Mouse (Mus musculus) myocyte (in vitro differentiated cells): Measurements from ENCODE around the gene Drd3.

Experiments used
- CEBPB ChIP-seq: IDR thresholded peaks from 2 replicates; pipeline ENCODE4 v1.6.1; 2011; ENCODE audit warnings: mild to moderate bottlenecking, moderate library complexity; ENCODE audit not compliant: poor library complexity, insufficient read depth, severe bottlenecking
- E2F4 ChIP-seq: IDR thresholded peaks from one replicate; pipeline ENCODE4 v1.6.1; 2011; ENCODE audit warnings: mild to moderate bottlenecking, control low read depth, moderate library complexity; ENCODE audit not compliant: insufficient read depth
- MAX ChIP-seq: IDR thresholded peaks from one replicate; pipeline ENCODE4 v1.6.1; 2011; ENCODE audit warnings: low read depth, mild to moderate bottlenecking, control low read depth
- MYOD1 ChIP-seq, 3 experiments: IDR thresholded peaks; one replicate each; pipeline ENCODE4 v1.6.1; 2011; ENCODE audit warnings: control low read depth in 2 of 3, low read depth in 2 of 3, mild to moderate bottlenecking in 2 of 3, moderate library complexity in 1 of 3; ENCODE audit not compliant: insufficient read length in 2 of 3, control insufficient read depth in 1 of 3
- MYOG ChIP-seq, 3 experiments: IDR thresholded peaks; one replicate each; pipeline ENCODE4 v1.6.1; 2011; ENCODE audit warnings: control low read depth in 2 of 3, low read depth in 2 of 3, mild to moderate bottlenecking in 2 of 3; ENCODE audit not compliant: insufficient read length in 2 of 3, control insufficient read depth in 1 of 3, insufficient read depth in 1 of 3
- POLR2A ChIP-seq: IDR thresholded peaks from one replicate; pipeline ENCODE4 v1.6.1; 2011; ENCODE audit warnings: low read depth, mild to moderate bottlenecking, control low read depth, moderate library complexity; ENCODE audit not compliant: insufficient read length
- POLR2AphosphoS2 ChIP-seq: IDR thresholded peaks from one replicate; pipeline ENCODE4 v1.6.1; 2011; ENCODE audit warnings: low read depth, control low read depth; ENCODE audit not compliant: insufficient read length
- REST ChIP-seq: IDR thresholded peaks from one replicate; pipeline ENCODE4 v1.6.1; 2011; ENCODE audit warnings: mild to moderate bottlenecking, control low read depth, moderate library complexity; ENCODE audit not compliant: insufficient read depth, insufficient read length
- SRF ChIP-seq: IDR thresholded peaks from one replicate; pipeline ENCODE4 v1.6.1; 2011; ENCODE audit warnings: low read depth; ENCODE audit not compliant: control insufficient read depth, insufficient read length
- TCF12 ChIP-seq: IDR thresholded peaks from one replicate; pipeline ENCODE4 v1.6.1; 2011; ENCODE audit warnings: mild to moderate bottlenecking, control low read depth; ENCODE audit not compliant: poor library complexity, insufficient read depth, severe bottlenecking
- TCF3 ChIP-seq: IDR thresholded peaks from one replicate; pipeline ENCODE4 v1.6.1; 2011; ENCODE audit warnings: low read depth, control low read depth; ENCODE audit not compliant: insufficient read length
- USF1 ChIP-seq: IDR thresholded peaks from one replicate; pipeline ENCODE4 v1.6.1; 2011; ENCODE audit warnings: low read depth, mild to moderate bottlenecking, control low read depth, moderate library complexity

DNA sequence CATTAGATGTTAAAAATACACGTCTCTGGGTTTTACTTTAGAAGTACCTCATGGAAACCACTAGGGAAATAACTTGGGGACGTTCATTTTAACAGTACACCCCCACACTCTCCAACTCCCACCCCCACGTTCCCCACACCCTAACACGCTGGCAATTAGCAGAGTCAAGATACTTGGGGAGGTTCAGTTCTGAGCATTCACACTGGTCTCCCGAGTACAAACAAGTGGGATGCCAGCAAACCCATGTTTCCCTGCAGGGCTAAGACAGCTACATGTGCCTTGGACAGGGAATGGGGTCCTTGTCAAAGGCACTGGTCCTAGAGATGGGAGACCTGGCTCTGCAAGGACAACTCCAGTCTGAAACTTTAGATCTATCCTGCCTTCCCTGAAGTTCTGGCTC is 48.6 kb downstream of the Drd3 start:
- TF ChIP-seq USF1, result no peak
- TF ChIP-seq MYOD1 (IDR thresholded peaks at IDR 0.05; ENCODE audit: control insufficient read depth in 1 of 3, insufficient read length in 2 of 3, low read depth in 2 of 3), result no peak
- TF ChIP-seq TCF3, result no peak
- no peak for TF ChIP-seq MAX
- TF ChIP-seq POLR2A, result no peak
- no peak for TF ChIP-seq TCF12
- no peak for TF ChIP-seq E2F4
- TF ChIP-seq CEBPB, result no peak
- no peak for TF ChIP-seq POLR2AphosphoS2
- no peak for TF ChIP-seq REST
- no peak for TF ChIP-seq MYOG (IDR thresholded peaks at IDR 0.05; ENCODE audit: control insufficient read depth in 1 of 3, insufficient read depth in 1 of 3, insufficient read length in 2 of 3, low read depth in 2 of 3)
- no peak for TF ChIP-seq SRF
